Mouse (Mus musculus) hindbrain, embryonic 14.5 days (tissue): Measurements from ENCODE around the gene Slc37a2. TPM values are rescaled to one million over a fixed set of nuclear protein-coding genes. Genes with fewer than 3 reads are reported as not detected.

ENCODE experiments used
- ATAC-seq: fragments of 200-750 bp; cut with Nextera tagmentation; 2 replicates; pipeline ENCODE4 v1.8.0; 2017; ENCODE audit warnings: moderate number of reproducible peaks, mild to moderate bottlenecking, moderate TSS enrichment, moderate library complexity; ENCODE audit not compliant: low FRiP score
- DNase-seq: peaks from one replicate; pipeline ENCODE4 v3.0.0-alpha.2; 2015; ENCODE audit warnings: low spot score
- H3K27ac ChIP-seq: fragments of 300-500 bp; sonication (generic); 2 replicates; pipeline ENCODE4 v1.5.1; 2014; ENCODE audit warnings: mild to moderate bottlenecking, moderate library complexity
- H3K27me3 ChIP-seq: fragments of 300-500 bp; sonication (generic); 2 replicates; pipeline ENCODE4 v1.6.1; 2014; ENCODE audit warnings: mild to moderate bottlenecking, low read length, mixed read lengths; ENCODE audit not compliant: control insufficient read depth, insufficient read depth
- H3K36me3 ChIP-seq: fragments of 300-500 bp; sonication (generic); replicated peaks from 2 replicates; pipeline ENCODE4 v1.6.1; 2014; ENCODE audit not compliant: control insufficient read depth, insufficient read depth
- H3K4me1 ChIP-seq: fragments of 300-500 bp; sonication (generic); replicated peaks from 2 replicates; pipeline ENCODE4 v1.6.1; 2014; ENCODE audit warnings: antibody characterized with exemption, low read length, mixed read lengths; ENCODE audit not compliant: control insufficient read depth, insufficient read depth
- H3K4me2 ChIP-seq: fragments of 300-500 bp; sonication (generic); replicated peaks from 2 replicates; pipeline ENCODE4 v1.6.1; 2014; ENCODE audit warnings: mild to moderate bottlenecking, moderate library complexity
- H3K4me3 ChIP-seq: fragments of 300-500 bp; sonication (generic); replicated peaks from 2 replicates; pipeline ENCODE4 v1.5.1; 2014; ENCODE audit warnings: mild to moderate bottlenecking, low read length
- H3K9ac ChIP-seq: fragments of 300-500 bp; sonication (generic); 2 replicates; pipeline ENCODE4 v1.6.1; 2014
- H3K9me3 ChIP-seq: fragments of 300-500 bp; sonication (generic); 2 replicates; pipeline ENCODE4 v1.6.1; 2016; ENCODE audit warnings: low read length; ENCODE audit not compliant: control insufficient read depth
- WGBS: fragments of 180-500 bp; shearing (Covaris S2); extraction: QIAGEN DNeasy Blood & Tissue Kit; methylation state at CpG from one replicate; pipeline ENCODE4 v1.1.7; 2014; 5-methylcytosine and 5-hydroxymethylcytosine counted together
- polyA plus RNA-seq: library from polyadenylated mRNA; unstranded; fragments of >200 nt; fragmentation: Nextera tagmentation; extraction: Ambion mirVana; gene quantifications from 2 replicates; pipeline ENCODE4 v1.2.1, GENCODE M21; 2014

Slc37a2 gene
- polyA plus RNA-seq, 1 experiment from 2014 or later: 2.0 TPM

GRCm38 (mm10) chr9:37188024-37188423 lies 67.5 kb downstream of the Slc37a2 start:
- H3K27me3 ChIP-seq: no peaks in the 10 kb centered on the region
- H3K9ac ChIP-seq: no peak overlapping the region
- H3K4me1 ChIP-seq: no peaks in the 10 kb centered on the region
- no peak overlapping the region for H3K4me3 ChIP-seq
- 92% methylated on average over 3 of the region's 3 CpGs for WGBS
- no peak overlapping the region for H3K4me2 ChIP-seq
- no peak overlapping the region for H3K27ac ChIP-seq
- DNase-seq (no peak), ATAC-seq (no peak)
- no peaks in the 10 kb centered on the region for H3K9me3 ChIP-seq
- H3K36me3 ChIP-seq: no peaks in the 10 kb centered on the region

- no peak for ATAC-seq
- H3K9ac ChIP-seq: no peak overlapping the region
- no peaks in the 10 kb centered on the region for H3K4me1 ChIP-seq
- H3K36me3 ChIP-seq: no peaks in the 10 kb centered on the region
- no peak overlapping the region for H3K4me3 ChIP-seq
- no peaks in the 10 kb centered on the region for H3K27me3 ChIP-seq
- no peaks in the 10 kb centered on the region for H3K9me3 ChIP-seq
- WGBS: 92% methylated on average over 5 of the region's 5 CpGs
- H3K4me2 ChIP-seq: no peak overlapping the region
- DNase-seq: no peak
- H3K27ac ChIP-seq: no peak overlapping the region
Observed at GRCm38 (mm10) chr9:37187407-37187806, 68.1 kb downstream of the Slc37a2 start.

GRCm38 (mm10) chr9:37183176-37183575 lies 72.4 kb downstream of the Slc37a2 start:
- no peaks in the 10 kb centered on the region for H3K27me3 ChIP-seq
- H3K9me3 ChIP-seq: no peaks in the 10 kb centered on the region
- H3K4me3 ChIP-seq: no peak overlapping the region
- DNase-seq (no peak), ATAC-seq (no peak)
- H3K27ac ChIP-seq: no peak overlapping the region
- no peak overlapping the region for H3K9ac ChIP-seq
- no peaks in the 10 kb centered on the region for H3K36me3 ChIP-seq
- 74% methylated on average over 2 of the region's 2 CpGs for WGBS
- H3K4me1 ChIP-seq: peaks cover 16% of the 10 kb centered on the region
- H3K4me2 ChIP-seq: no peak overlapping the region

DNA sequence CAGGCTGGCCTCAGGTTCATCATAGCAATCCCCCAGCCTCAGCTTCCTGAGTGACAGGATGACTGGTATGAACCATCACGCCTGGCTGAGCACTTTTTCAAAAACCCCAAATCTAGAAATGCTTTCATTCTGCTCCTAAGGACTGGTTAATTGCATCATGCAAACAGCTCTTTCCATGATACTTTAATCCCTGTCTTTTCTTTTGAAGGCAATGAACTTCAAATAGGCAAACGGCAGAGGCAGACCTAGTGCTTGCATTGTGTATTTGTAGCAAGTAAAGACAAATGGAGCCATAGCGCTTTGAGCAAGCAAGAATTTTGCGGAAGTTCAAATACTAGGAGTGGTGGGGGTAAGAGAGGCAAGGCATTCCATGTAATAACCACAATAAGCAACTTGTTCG lies 73.9 kb downstream of the Slc37a2 start:
- Histone ChIP-seq H3K27me3 (no peaks in the 10 kb centered on the region), H3K4me3 (no peak overlapping the region), H3K4me2 (no peak overlapping the region), H3K27ac (no peak overlapping the region), H3K36me3 (no peaks in the 10 kb centered on the region), H3K4me1 (peaks cover 27% of the 10 kb centered on the region), H3K9me3 (no peaks in the 10 kb centered on the region), H3K9ac (no peak overlapping the region)
- 55% methylated on average over 5 of the region's 5 CpGs for WGBS
- no peak for ATAC-seq
- no peak for DNase-seq

DNA sequence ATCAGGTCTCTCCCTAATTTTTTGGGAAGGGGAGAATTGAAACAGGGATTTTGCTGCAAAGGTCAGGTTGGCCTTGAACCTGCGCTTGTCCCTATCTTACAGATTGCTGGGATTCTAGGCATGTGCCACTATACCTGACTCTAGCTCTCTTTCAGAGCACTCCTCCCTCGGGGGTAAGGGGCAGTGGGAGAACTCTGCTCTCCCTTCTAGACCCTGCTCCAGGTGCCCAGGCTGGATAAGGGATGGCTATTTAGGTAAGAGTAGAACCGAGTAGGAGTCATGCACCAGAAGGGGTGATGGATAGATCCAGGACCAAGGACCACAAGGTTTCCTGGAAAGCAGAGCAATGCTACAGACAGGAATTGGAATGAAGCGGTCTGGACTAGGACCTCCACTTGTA lies 75.9 kb downstream of the Slc37a2 start:
- no peak overlapping the region for H3K4me2 ChIP-seq
- no peak for DNase-seq
- H3K27me3 ChIP-seq: no peaks in the 10 kb centered on the region
- no peak for ATAC-seq
- 85% methylated on average over 4 of the region's 4 CpGs for WGBS
- H3K4me3 ChIP-seq: no peak overlapping the region
- no peaks in the 10 kb centered on the region for H3K9me3 ChIP-seq
- no peak overlapping the region for H3K27ac ChIP-seq
- no peaks in the 10 kb centered on the region for H3K36me3 ChIP-seq
- no peak overlapping the region for H3K9ac ChIP-seq
- H3K4me1 ChIP-seq: peaks cover 29% of the 10 kb centered on the region

DNA sequence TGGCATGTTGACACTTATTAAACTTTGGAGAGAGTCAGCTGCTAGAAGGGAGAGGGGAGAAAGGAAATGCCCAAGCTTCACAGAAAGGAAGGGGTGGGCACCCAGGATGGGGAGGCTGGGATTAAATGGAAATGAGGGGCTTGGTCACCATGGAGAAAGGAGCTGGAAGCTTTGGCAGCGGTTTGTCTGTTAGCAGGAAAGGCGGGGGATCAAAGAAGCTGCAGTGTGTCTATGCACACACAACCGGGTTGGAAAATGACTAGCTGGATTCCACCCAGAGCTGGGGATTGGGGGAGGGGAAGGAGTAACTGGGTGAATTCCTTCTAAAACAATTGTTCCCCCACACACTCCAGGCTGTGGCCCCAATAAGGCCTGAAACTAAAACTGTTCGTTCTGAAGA lies 76.6 kb downstream of the Slc37a2 start:
- Histone ChIP-seq H3K27me3 (no peaks in the 10 kb centered on the region), H3K36me3 (no peaks in the 10 kb centered on the region), H3K9ac (no peak overlapping the region), H3K4me3 (no peak overlapping the region), H3K4me1 (peaks cover 29% of the 10 kb centered on the region), H3K4me2 (no peak overlapping the region), H3K27ac (0 out of 2 replicates have a peak overlapping the region, but pooled peaks have one; percentile 2), H3K9me3 (no peaks in the 10 kb centered on the region)
- 17% methylated on average over 4 of the region's 4 CpGs for WGBS
- peak; percentile 68 for DNase-seq
- peak; percentile 68; the same call in 1 of the 2 replicates for ATAC-seq

Other genes starting within 250 kb of the Slc37a2 start
- gene Pknox2, start 108.3 kb downstream of the Slc37a2 start, polyA plus RNA-seq: 25.1 and 25.8 TPM in 2 replicates
- gene Tmem218, start 47.5 kb downstream of the Slc37a2 start, polyA plus RNA-seq: 9.8 and 10.6 TPM in 2 replicates
- gene Ccdc15, start 92.7 kb upstream of the Slc37a2 start, polyA plus RNA-seq: 6.6 and 7.0 TPM in 2 replicates
- gene Hepacam, start 111.6 kb upstream of the Slc37a2 start, polyA plus RNA-seq: 16.8 and 18.5 TPM in 2 replicates
- 4.8 and 5.9 TPM in 2 replicates for gene Robo4, start 146.2 kb upstream of the Slc37a2 start, polyA plus RNA-seq
- gene Robo3, start 177.5 kb upstream of the Slc37a2 start, polyA plus RNA-seq: 13.3 and 20.5 TPM in 2 replicates
- gene Msantd2, start 233.6 kb upstream of the Slc37a2 start, polyA plus RNA-seq: 29.9 and 36.6 TPM in 2 replicates